In the genomic region with DNA sequence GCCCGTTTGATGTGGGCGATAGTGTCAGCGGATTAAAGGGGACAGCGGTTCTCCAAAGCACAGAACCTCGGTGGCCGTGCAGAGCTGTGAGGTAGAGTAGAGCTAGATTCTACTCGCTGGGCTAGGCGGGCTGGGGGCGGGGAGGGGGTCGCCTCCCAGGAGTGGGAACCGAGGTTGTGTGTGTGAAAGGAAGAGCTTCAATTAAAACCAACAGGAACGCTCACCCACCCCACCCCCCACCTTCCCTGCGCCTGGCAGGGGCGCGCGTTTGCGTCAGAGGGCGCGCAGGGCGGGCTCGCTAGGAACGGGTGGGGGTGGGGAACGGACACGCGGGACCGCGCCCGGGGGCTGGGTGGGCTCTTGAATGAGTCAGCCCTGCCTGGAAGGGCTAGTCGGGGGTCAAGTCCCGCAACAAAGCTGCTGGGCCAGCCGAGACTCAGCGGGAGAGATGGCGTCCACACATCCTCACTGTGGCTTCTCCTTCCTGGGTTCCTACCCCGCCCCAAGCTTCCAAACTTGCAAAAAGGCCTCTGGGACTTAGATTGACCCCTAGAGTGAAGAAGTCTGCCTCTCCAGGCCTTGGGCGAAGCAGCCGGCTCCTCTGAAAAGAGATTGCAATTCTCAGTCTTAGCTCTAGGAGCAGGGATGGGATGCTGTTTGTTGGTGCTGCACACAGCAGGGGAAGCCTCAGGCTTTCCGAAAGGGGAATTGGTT, we compare ENCODE assay signal across 8 mouse cellular contexts. TPM values are rescaled to one million over a fixed set of nuclear protein-coding genes. Genes with fewer than 3 reads are reported as not detected.
DNase-seq lines count a peak whose midpoint lies in the region; ATAC-seq lines count a peak whose summit lies in the region.

No protein-coding gene starts in this region.

- H3K4me1 ChIP-seq in embryonic facial prominence, embryonic 10.5 days: peaks cover 50% of the 10 kb centered on the region
- peaks cover 34% of the 10 kb centered on the region for H3K4me1 ChIP-seq in midbrain, embryonic 15.5 days

- ATAC-seq in frontal cortex, adult (ENCODE audit: low TSS enrichment): peak; percentile 24
- peak; percentile 58 for ATAC-seq in midbrain, embryonic 15.5 days (replicated peaks)
- no peak for ATAC-seq in CD4-positive, CD25-positive, alpha-beta regulatory T cell, adult 4 months

- intact Hi-C loops in heart, postnatal 14 days (cut with DNase I): loop anchor here (5.0 to 10.0 kb wide), 3 partner anchors 221 to 1159 kb away; no protein-coding TSS in a partner anchor
- intact Hi-C loops in left cerebral cortex, postnatal 4 days (cut with DNase I): loop anchor here (5.0 to 10.0 kb wide), 5 partner anchors 241 to 1641 kb away; no protein-coding TSS in a partner anchor

- DNase-seq in frontal cortex, postnatal 25 days (ENCODE audit: low spot score in 2 of 2): no peak
- peak; percentile 82 for DNase-seq in ZHBTc4 (ENCODE audit: low read depth, low spot score)
- peak; percentile 90 for DNase-seq in embryonic facial prominence, embryonic 10.5 days (ENCODE audit: low spot score)
- DNase-seq in heart, postnatal 14 days: peak; percentile 37 to 42
- peak; percentile 86 for DNase-seq in left cerebral cortex, postnatal 4 days

- H3K9me3 ChIP-seq in embryonic facial prominence, embryonic 10.5 days: no peaks in the 10 kb centered on the region
- no peaks in the 10 kb centered on the region for H3K9me3 ChIP-seq in midbrain, embryonic 15.5 days

- WGBS in embryonic facial prominence, embryonic 10.5 days: under 1% methylated on average over 37 of the region's 37 CpGs
- under 1% methylated on average over 37 of the region's 37 CpGs for WGBS in midbrain, embryonic 15.5 days

- peaks cover 32% of the 10 kb centered on the region for H3K27me3 ChIP-seq in embryonic facial prominence, embryonic 10.5 days (replicated peaks; ENCODE audit: low read depth, poor library complexity, severe bottlenecking)
- 0 out of 2 replicates have a peak, but pooled peaks cover 4% of the 10 kb centered on the region for H3K27me3 ChIP-seq in midbrain, embryonic 15.5 days (replicated peaks)

- H3K36me3 ChIP-seq in embryonic facial prominence, embryonic 10.5 days (replicated peaks): no peaks in the 10 kb centered on the region
- no peaks in the 10 kb centered on the region for H3K36me3 ChIP-seq in midbrain, embryonic 15.5 days (replicated peaks)

- H3K27ac ChIP-seq in embryonic facial prominence, embryonic 10.5 days (replicated peaks): peak overlapping the region; percentile 100
- peak overlapping the region; percentile 99 for H3K27ac ChIP-seq in midbrain, embryonic 15.5 days

- H3K4me2 ChIP-seq in midbrain, embryonic 15.5 days: peak overlapping the region; percentile 86

- peak overlapping the region; percentile 90 for H3K4me3 ChIP-seq in embryonic facial prominence, embryonic 10.5 days
- peak overlapping the region; percentile 94 for H3K4me3 ChIP-seq in midbrain, embryonic 15.5 days

- H3K9ac ChIP-seq in midbrain, embryonic 15.5 days: peak overlapping the region; percentile 78

RNA-seq across cellular contexts. Expression of a gene that starts 3.9 kb away (rescaled TPM):
- polyA plus RNA-seq in embryonic facial prominence, embryonic 10.5 days (2016; fragmentation: Nextera tagmentation; extraction: Ambion mirVana): 54.4 and 58.6 TPM in 2 replicates
- total RNA-seq in heart, postnatal 14 days (2021): 1 to 10 TPM; 3.8 to 4.9 TPM
- 100 to 1,000 TPM; 214 to 215 TPM for total RNA-seq in left cerebral cortex, postnatal 4 days (2021)
- 58.4 and 61.2 TPM in 2 replicates for polyA plus RNA-seq in midbrain, embryonic 15.5 days (2015; fragmentation: Nextera tagmentation; extraction: Ambion mirVana)
- polyA plus RNA-seq in CD4-positive, CD25-positive, alpha-beta regulatory T cell, adult 4 months (2017; shearing (Covaris generic)): not detected

Comparison
In these comparisons a context has a peak if more than half of its experiments do, and no peak if none do; other contexts are left out.
1. DNase-seq: peak in ZHBTc4 (single experiment), embryonic facial prominence, embryonic 10.5 days (single experiment), heart, postnatal 14 days (2 of 2) and left cerebral cortex, postnatal 4 days (single experiment); none in frontal cortex, postnatal 25 days (0 of 2).
2. RNA of a gene that starts 3.9 kb away (polyA plus RNA-seq): 58.4 to 61.2 TPM in midbrain, embryonic 15.5 days and 54.4 to 58.6 TPM in embryonic facial prominence, embryonic 10.5 days; not detected in CD4-positive, CD25-positive, alpha-beta regulatory T cell, adult 4 months; every median in the first group is over 10 times any median in the second.